Mouse (Mus musculus) layer of hippocampus, adult 9-10 months (tissue): ENCODE measurements around the gene Id1.

Experiments
- DNase-seq: peaks from one replicate; pipeline ENCODE4 v3.0.0; 2022; ENCODE audit warnings: low spot score

Gene Id1

DNA sequence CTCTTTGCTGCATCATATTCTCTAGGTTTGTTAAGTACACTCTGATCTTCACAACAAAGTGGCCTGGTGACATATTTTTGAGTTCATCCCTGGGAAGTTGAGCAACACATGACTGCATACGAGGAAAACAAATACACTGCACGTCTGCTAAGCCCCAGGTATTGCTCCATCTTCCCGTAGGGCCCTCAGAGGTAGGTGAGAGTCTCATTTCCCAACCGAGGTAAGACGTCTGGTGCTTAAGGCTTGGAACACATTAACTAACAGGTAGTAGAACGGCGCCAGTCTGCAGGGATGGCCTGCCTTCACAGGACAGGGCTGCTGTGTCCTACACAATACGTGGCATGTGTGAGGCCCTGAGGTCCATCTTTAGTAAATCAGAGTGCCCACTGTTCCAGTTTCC lies 48.6 kb downstream of the Id1 start:
- no peak for DNase-seq

- DNase-seq = peak; percentile 69
Observed at GRCm38 (mm10) chr2:152785446-152786350, 49.6 kb downstream of the Id1 start.
